Mouse (Mus musculus) bone marrow macrophage, adult 2 months (primary cell): ENCODE results near the gene Sult1a1.

Experiments
- CTCF ChIP-seq: IDR thresholded peaks from 2 replicates; pipeline ENCODE4 v1.5.1; 2012; ENCODE audit warnings: low read depth, mild to moderate bottlenecking, low read length, moderate library complexity
- POLR2A ChIP-seq: IDR thresholded peaks from 2 replicates; pipeline ENCODE4 v1.6.1; 2012; ENCODE audit warnings: mild to moderate bottlenecking, low read depth, low read length, borderline replicate concordance

- TF ChIP-seq POLR2A: no peak
- peak; percentile 70 for TF ChIP-seq CTCF
Measured at GRCm38 (mm10) chr7:126695631-126696207, 19.5 kb upstream of the Sult1a1 start, which contains the start of gene Slx1b.
